Mouse (Mus musculus) lung, embryonic 15.5 days (tissue): ENCODE results near the gene Chst10. TPM values are rescaled to one million over a fixed set of nuclear protein-coding genes. Genes with fewer than 3 reads are reported as not detected.

Experiments used
- ATAC-seq: fragments of 200-750 bp; cut with Nextera tagmentation; 2 replicates; pipeline ENCODE4 v1.8.0; 2017; ENCODE audit warnings: moderate number of reproducible peaks, borderline replicate concordance; ENCODE audit not compliant: low FRiP score, low TSS enrichment; ENCODE audit errors: extremely low read depth
- H3K27ac ChIP-seq: fragments of 300-500 bp; sonication (generic); 2 replicates; pipeline ENCODE4 v1.5.1; 2015; ENCODE audit warnings: moderate library complexity, mild to moderate bottlenecking, inconsistent platforms
- H3K27me3 ChIP-seq: fragments of 300-500 bp; sonication (generic); 2 replicates; pipeline ENCODE4 v1.6.1; 2015; ENCODE audit warnings: inconsistent platforms
- H3K36me3 ChIP-seq: fragments of 300-500 bp; sonication (generic); 2 replicates; pipeline ENCODE4 v1.6.1; 2015; ENCODE audit warnings: inconsistent platforms
- H3K4me1 ChIP-seq: fragments of 300-500 bp; sonication (generic); 2 replicates; pipeline ENCODE4 v1.6.1; 2015; ENCODE audit warnings: inconsistent platforms
- H3K4me2 ChIP-seq: fragments of 300-500 bp; sonication (generic); 2 replicates; pipeline ENCODE4 v1.6.1; 2015; ENCODE audit warnings: inconsistent platforms, mild to moderate bottlenecking, moderate library complexity
- H3K4me3 ChIP-seq: fragments of 300-500 bp; sonication (generic); 2 replicates; pipeline ENCODE4 v1.5.1; 2015; ENCODE audit warnings: mild to moderate bottlenecking, inconsistent platforms
- H3K9ac ChIP-seq: fragments of 300-500 bp; sonication (generic); 2 replicates; pipeline ENCODE4 v1.6.1; 2015; ENCODE audit warnings: inconsistent platforms
- H3K9me3 ChIP-seq: fragments of 300-500 bp; sonication (generic); 2 replicates; pipeline ENCODE4 v1.6.1; 2016; ENCODE audit warnings: inconsistent platforms
- WGBS: fragments of 180-500 bp; shearing (Covaris S2); methylation state at CpG from one replicate; pipeline ENCODE4 v1.1.7; 2015; 5-methylcytosine and 5-hydroxymethylcytosine counted together
- polyA plus RNA-seq: library from polyadenylated mRNA; unstranded; fragments of >200 nt; fragmentation: Nextera tagmentation; extraction: Ambion mirVana; gene quantifications from 2 replicates; pipeline ENCODE4 v1.2.1, GENCODE M21; 2015

Chst10 gene
- polyA plus RNA-seq, 1 experiment from 2014 or later, result 2.3 TPM

- Histone ChIP-seq H3K9ac (no peak overlapping the region), H3K4me1 (no peaks in the 10 kb centered on the region), H3K4me3 (no peak overlapping the region), H3K27ac (no peak overlapping the region), H3K27me3 (no peaks in the 10 kb centered on the region), H3K4me2 (no peak overlapping the region), H3K9me3 (no peaks in the 10 kb centered on the region), H3K36me3 (no peaks in the 10 kb centered on the region)
- WGBS, result 71% methylated on average over 9 of the region's 9 CpGs
- no peak for ATAC-seq
Measured at GRCm38 (mm10) chr1:38864341-38864740, 33.6 kb downstream of the Chst10 start.

- H3K4me3 ChIP-seq, result no peak overlapping the region
- H3K27me3 ChIP-seq, result no peaks in the 10 kb centered on the region
- H3K9me3 ChIP-seq, result no peaks in the 10 kb centered on the region
- no peaks in the 10 kb centered on the region for H3K36me3 ChIP-seq
- no peak for ATAC-seq
- H3K27ac ChIP-seq, result no peak overlapping the region
- no peak overlapping the region for H3K9ac ChIP-seq
- H3K4me1 ChIP-seq, result no peaks in the 10 kb centered on the region
- 17% methylated on average over 4 of the region's 4 CpGs for WGBS
- no peak overlapping the region for H3K4me2 ChIP-seq
Measured at GRCm38 (mm10) chr1:38862213-38862612, 35.7 kb downstream of the Chst10 start.

DNA sequence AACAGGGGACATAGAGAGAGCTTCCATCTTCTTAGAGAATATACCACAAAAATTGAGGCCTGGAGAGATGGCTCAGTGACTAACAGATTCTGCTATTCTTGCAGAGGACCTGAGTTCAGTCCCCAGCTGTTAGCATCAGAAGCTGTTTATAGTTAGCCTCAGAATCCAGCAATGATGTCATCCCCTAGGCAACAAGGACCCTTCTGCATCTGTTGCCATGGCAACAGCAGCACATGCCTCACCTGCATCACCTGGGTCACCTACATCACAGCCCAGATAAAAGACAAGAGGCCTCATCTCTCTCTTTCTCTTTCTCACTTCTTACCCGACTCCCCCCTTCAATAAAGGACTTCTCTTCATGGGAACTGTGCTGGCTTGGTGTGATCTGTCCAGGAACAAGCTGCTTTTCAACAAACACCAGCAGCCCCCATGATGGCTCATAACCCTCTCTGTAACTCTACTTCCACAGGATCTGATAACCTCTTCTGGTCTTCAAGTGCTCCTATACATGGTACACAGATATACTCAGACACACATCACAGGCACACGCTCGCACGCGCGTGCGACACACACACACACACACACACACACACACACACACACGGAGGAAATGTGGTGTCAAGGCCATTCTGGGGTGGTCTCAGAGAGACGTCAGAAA lies 37.0 kb downstream of the Chst10 start:
- no peaks in the 10 kb centered on the region for H3K27me3 ChIP-seq
- H3K9me3 ChIP-seq, result no peaks in the 10 kb centered on the region
- H3K4me2 ChIP-seq, result no peak overlapping the region
- no peak overlapping the region for H3K9ac ChIP-seq
- no peaks in the 10 kb centered on the region for H3K36me3 ChIP-seq
- no peak overlapping the region for H3K4me3 ChIP-seq
- ATAC-seq, result no peak
- no peaks in the 10 kb centered on the region for H3K4me1 ChIP-seq
- WGBS, result 71% methylated on average over 9 of the region's 9 CpGs
- H3K27ac ChIP-seq, result no peak overlapping the region

DNA sequence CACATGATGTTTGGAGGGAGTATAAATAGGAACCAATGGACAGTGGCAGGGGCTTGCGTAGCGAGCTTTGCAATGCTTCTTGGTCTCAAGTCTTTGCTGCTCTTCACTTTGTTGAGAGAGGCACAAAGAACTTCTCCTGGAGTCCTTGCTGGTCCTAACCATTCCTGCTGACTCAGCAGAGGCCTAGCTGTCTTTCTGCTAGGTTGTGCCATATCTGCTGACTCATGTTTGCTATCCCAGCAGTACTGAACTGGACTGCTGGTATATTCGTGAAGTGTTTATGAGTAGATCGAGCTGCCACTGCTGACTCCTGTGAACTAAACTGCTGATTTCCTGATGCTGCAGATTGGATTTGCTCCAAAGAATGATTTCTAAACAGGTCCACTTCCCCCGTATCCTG lies 37.8 kb downstream of the Chst10 start:
- Histone ChIP-seq H3K4me2 (no peak overlapping the region), H3K9ac (no peak overlapping the region), H3K4me1 (no peaks in the 10 kb centered on the region), H3K27me3 (no peaks in the 10 kb centered on the region), H3K4me3 (no peak overlapping the region), H3K27ac (no peak overlapping the region), H3K36me3 (no peaks in the 10 kb centered on the region), H3K9me3 (no peaks in the 10 kb centered on the region)
- WGBS, result 64% methylated on average over 5 of the region's 5 CpGs
- ATAC-seq, result no peak

DNA sequence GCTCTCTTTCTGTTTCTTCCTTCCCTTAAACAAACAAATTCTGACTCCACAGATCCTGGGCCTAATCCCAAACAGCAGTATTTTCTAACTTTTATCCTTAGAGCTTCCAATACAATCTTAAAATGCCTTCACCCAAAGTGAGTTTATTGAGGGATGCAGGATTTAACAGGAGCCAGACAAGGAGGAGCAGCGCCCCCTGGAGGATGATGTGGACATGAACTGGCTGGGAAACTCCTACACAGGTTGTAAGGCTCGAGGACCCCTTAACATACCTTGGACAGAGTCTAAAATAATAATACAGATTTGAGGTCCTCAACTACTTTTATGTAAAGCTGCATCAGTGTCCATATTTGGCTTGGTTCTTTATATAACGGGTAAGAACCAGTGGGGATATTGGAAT lies 41.8 kb downstream of the Chst10 start:
- ATAC-seq, result no peak
- no peak overlapping the region for H3K27ac ChIP-seq
- no peak overlapping the region for H3K4me2 ChIP-seq
- H3K9me3 ChIP-seq, result no peaks in the 10 kb centered on the region
- no peaks in the 10 kb centered on the region for H3K4me1 ChIP-seq
- no peaks in the 10 kb centered on the region for H3K27me3 ChIP-seq
- H3K4me3 ChIP-seq, result no peak overlapping the region
- 10% methylated on average over 3 of the region's 3 CpGs for WGBS
- H3K9ac ChIP-seq, result no peak overlapping the region
- no peaks in the 10 kb centered on the region for H3K36me3 ChIP-seq

GRCm38 (mm10) chr1:38852250-38852649 lies 45.7 kb downstream of the Chst10 start:
- Histone ChIP-seq H3K36me3 (no peaks in the 10 kb centered on the region), H3K4me3 (no peak overlapping the region), H3K4me2 (no peak overlapping the region), H3K4me1 (no peaks in the 10 kb centered on the region), H3K27ac (no peak overlapping the region), H3K9ac (no peak overlapping the region), H3K27me3 (no peaks in the 10 kb centered on the region), H3K9me3 (no peaks in the 10 kb centered on the region)
- WGBS, result 39% methylated on average over 2 of the region's 2 CpGs
- no peak for ATAC-seq

DNA sequence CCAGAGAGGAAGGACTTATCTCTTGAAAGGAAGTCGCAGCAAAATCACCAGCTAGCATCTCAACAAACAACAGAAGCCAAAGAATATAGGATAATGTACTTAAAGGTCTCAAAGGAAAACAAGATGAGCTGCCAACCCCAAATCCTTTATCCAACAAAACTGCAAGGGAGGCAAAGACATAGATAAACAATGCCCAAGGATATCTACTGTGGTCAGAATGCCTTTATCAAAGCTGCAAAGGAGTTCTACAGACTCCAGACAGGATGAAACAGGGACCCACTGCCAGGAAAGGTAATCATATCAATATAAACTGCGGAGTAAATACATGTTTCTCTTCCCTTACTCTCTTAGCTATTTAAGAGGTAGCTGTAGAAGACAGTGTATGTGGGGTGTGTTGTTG lies 47.3 kb downstream of the Chst10 start:
- WGBS, result 70% methylated on average over 2 of the region's 2 CpGs
- H3K4me1 ChIP-seq, result no peaks in the 10 kb centered on the region
- H3K9me3 ChIP-seq, result no peaks in the 10 kb centered on the region
- no peak overlapping the region for H3K4me2 ChIP-seq
- no peaks in the 10 kb centered on the region for H3K27me3 ChIP-seq
- no peak overlapping the region for H3K9ac ChIP-seq
- no peak for ATAC-seq
- H3K36me3 ChIP-seq, result no peaks in the 10 kb centered on the region
- no peak overlapping the region for H3K4me3 ChIP-seq
- no peak overlapping the region for H3K27ac ChIP-seq

GRCm38 (mm10) chr1:38848451-38849289 lies 49.3 kb downstream of the Chst10 start:
- Histone ChIP-seq H3K9me3 (no peaks in the 10 kb centered on the region), H3K27ac (no peak overlapping the region)
- ATAC-seq, result no peak

GRCm38 (mm10) chr1:38847975-38848374 lies 50.0 kb downstream of the Chst10 start:
- no peak overlapping the region for H3K4me2 ChIP-seq
- WGBS, result 65% methylated on average over 11 of the region's 11 CpGs

More at GRCm38 (mm10) chr1:38848451-38849289, 49.3 kb downstream of the Chst10 start:
- Histone ChIP-seq H3K4me2 (no peak overlapping the region), H3K4me1 (no peaks in the 10 kb centered on the region), H3K27me3 (no peaks in the 10 kb centered on the region), H3K9ac (no peak overlapping the region), H3K4me3 (no peak overlapping the region), H3K36me3 (no peaks in the 10 kb centered on the region)
- WGBS, result 89% methylated on average over 2 of the region's 2 CpGs

GRCm38 (mm10) chr1:38843275-38843674 lies 54.7 kb downstream of the Chst10 start:
- H3K27ac ChIP-seq, result no peak overlapping the region
- no peak overlapping the region for H3K4me3 ChIP-seq
- 84% methylated on average over 4 of the region's 4 CpGs for WGBS
- H3K9me3 ChIP-seq, result no peaks in the 10 kb centered on the region
- H3K36me3 ChIP-seq, result no peaks in the 10 kb centered on the region
- H3K4me2 ChIP-seq, result no peak overlapping the region
- H3K27me3 ChIP-seq, result no peaks in the 10 kb centered on the region
- H3K4me1 ChIP-seq, result no peaks in the 10 kb centered on the region
- ATAC-seq, result no peak
- no peak overlapping the region for H3K9ac ChIP-seq

More at GRCm38 (mm10) chr1:38847975-38848374, 50.0 kb downstream of the Chst10 start:
- Histone ChIP-seq H3K36me3 (no peaks in the 10 kb centered on the region), H3K9ac (no peak overlapping the region), H3K9me3 (no peaks in the 10 kb centered on the region), H3K4me1 (no peaks in the 10 kb centered on the region), H3K4me3 (no peak overlapping the region), H3K27me3 (no peaks in the 10 kb centered on the region), H3K27ac (no peak overlapping the region)
- ATAC-seq, result no peak

GRCm38 (mm10) chr1:38842861-38843260 lies 55.1 kb downstream of the Chst10 start:
- Histone ChIP-seq H3K4me3 (no peak overlapping the region), H3K4me1 (no peaks in the 10 kb centered on the region), H3K27ac (no peak overlapping the region), H3K27me3 (no peaks in the 10 kb centered on the region), H3K9me3 (no peaks in the 10 kb centered on the region), H3K9ac (no peak overlapping the region), H3K4me2 (no peak overlapping the region), H3K36me3 (no peaks in the 10 kb centered on the region)
- no peak for ATAC-seq
- 83% methylated on average over 1 of the region's 1 CpGs for WGBS

- no peak overlapping the region for H3K4me3 ChIP-seq
- H3K27ac ChIP-seq, result no peak overlapping the region
- H3K36me3 ChIP-seq, result no peaks in the 10 kb centered on the region
- no peak for ATAC-seq
- H3K4me1 ChIP-seq, result peaks cover 6% of the 10 kb centered on the region; the same call in 1 of the 2 replicates
- no peak overlapping the region for H3K9ac ChIP-seq
- H3K9me3 ChIP-seq, result no peaks in the 10 kb centered on the region
- H3K4me2 ChIP-seq, result no peak overlapping the region
- peaks cover 29% of the 10 kb centered on the region for H3K27me3 ChIP-seq
- 27% methylated on average over 1 of the region's 1 CpGs for WGBS
Measured at GRCm38 (mm10) chr1:38839944-38840343, 58.0 kb downstream of the Chst10 start.
